Mouse (Mus musculus) inflammation-experienced regulatory T-cells, adult 6 months (primary cell): Measurements from ENCODE around the gene Pde1b. TPM values are rescaled to one million over a fixed set of nuclear protein-coding genes. Genes with fewer than 3 reads are reported as not detected.

ENCODE experiments used
- ATAC-seq: one replicate; pipeline ENCODE4 v1.8.0; 2017
- polyA plus RNA-seq, 3 experiments: library from polyadenylated mRNA; unstranded; fragments of 100-300 nt; shearing (Covaris generic); gene quantifications; one replicate each; pipeline ENCODE4 v1.2.1; 2017

Pde1b gene
- polyA plus RNA-seq, 3 experiments from 2014 or later, result 2.4 to 3.4 (median 3.0) TPM

DNA sequence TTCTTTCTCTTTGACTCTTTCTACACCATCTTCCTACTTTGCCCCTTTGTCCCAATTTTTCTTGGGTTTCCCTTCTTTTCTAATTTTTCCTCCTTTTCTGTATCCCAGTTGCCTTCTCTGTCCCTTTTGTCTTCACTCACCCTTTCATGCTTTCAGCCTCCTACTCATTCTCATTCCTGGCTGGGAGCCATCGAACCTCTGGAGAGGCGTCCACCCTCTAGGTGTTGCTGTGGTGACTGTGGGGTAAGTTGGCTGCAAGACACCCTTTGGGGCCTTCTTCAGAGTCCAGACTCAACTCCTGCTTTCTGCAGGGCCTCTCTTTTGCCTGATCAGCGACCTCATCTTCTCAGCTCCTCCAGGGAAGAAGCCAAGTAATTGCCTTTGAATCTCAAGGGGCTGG lies 6.5 kb downstream of the Pde1b start:
- ATAC-seq, result no peak

DNA sequence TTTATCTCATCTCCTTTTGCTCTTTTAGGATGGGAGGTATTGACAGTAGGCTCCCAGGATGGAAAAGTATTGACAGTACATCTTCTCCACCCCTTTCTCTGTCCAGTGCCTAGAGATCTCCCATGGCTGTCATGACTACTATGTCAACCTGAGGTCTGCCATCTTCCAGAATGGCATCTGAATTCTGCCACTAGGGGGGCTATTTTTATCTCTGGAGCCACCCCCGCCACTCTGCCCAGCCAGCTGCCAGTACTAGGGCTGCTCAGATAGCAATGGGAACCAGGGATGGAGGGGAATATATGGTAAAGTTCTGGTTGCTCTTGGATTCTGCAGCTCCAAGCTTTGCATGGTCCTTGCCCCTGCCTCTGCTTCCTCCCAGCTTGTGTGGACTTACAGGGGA lies 8.8 kb downstream of the Pde1b start:
- no peak for ATAC-seq

DNA sequence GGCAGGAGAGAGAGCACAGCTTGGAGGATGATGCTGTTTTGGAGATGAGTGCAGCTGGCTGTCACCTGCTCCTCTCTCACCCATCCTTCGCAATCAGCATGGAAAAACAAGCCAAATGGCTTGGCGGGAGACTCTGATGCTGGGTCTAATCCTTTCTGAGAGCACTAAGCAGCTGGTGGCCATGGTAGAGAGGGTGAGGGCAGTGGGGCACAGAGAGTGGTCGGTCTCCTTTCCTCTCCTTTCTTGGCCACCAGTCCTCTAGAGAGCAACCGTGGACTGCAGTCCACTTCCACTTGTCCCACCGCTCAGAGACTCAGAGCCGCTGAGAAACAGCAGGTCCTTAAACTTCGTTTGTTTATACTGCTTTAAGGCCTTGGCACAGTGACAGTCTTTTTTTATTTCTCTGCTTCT lies 10.8 kb downstream of the Pde1b start:
- ATAC-seq, result no peak

DNA sequence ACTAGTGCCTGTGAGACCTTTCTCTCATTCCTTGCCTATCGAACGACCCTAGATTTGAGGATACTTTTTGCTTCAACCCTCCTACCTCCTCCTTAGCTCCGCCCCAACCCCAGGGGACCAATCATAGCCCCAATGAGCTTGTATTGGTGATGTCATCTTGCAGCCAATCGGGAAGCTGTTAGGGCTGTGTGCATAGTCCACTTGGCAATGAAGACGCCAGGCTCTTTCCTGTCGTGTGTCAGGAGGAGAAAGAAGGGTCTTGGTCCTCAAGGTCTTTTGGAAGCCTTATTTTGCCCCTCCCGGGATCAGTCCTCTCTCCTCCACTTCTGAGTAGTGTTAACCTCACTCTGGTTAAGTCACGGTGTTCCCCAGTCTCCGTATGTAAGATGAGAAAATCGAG lies 11.3 kb downstream of the Pde1b start:
- ATAC-seq, result no peak

DNA sequence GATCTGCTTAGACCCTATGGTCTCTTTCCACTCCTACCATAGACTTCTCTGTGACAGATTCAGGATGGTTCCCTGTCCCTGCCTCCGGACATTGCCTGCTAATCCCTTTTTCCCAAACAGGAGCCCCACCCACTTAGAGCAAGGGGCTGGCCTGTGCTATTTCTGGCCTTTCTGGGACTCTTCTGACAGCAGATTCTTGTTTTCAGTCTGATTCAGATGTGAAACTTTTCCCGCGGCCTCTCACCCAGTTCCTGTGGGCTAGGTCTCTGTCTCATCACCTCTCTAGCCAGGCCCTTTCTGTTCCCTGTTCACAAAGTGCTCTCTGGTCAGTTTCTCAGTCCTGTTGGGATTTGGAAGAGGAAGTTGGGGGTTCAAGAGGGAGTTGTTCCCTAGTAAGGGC lies 12.1 kb downstream of the Pde1b start:
- ATAC-seq, result no peak

DNA sequence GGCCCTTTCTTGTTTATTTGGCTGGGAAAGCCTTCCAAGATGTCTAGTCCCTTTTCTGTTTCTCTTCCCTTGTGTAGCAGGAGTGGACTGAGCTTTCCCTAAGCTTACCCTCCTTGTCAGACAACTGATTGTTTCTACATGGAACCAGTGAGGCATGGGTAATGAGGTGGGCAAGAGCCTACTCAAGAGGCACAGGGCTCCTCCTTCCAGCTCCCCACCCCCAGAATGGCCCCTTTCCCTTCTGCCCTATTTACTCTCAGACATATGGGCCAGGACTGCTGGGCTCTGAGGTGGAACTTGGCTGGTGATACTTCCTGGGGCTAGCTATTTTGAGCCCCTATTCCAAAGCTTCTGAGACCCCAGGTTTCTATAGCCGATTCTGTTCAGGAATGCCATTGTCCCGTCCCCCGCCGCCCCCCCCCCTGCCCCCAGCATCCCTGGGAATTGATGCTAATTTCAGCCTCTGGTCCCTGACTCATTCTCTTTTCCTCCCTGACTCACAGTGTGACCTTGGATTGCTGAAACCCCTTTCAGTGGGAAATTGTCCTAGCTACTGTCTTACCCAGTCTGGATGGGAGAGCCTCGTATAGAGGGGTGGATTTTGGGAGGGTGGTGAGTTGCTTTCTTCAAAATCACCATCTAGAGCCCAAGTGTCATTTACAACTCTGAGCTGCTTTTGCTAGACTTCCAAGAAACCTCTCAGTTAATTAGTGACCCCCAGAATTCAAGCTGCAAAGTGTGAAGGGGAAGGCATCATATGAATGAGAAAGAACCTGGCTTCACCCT lies 16.0 kb downstream of the Pde1b start:
- ATAC-seq, result no peak

DNA sequence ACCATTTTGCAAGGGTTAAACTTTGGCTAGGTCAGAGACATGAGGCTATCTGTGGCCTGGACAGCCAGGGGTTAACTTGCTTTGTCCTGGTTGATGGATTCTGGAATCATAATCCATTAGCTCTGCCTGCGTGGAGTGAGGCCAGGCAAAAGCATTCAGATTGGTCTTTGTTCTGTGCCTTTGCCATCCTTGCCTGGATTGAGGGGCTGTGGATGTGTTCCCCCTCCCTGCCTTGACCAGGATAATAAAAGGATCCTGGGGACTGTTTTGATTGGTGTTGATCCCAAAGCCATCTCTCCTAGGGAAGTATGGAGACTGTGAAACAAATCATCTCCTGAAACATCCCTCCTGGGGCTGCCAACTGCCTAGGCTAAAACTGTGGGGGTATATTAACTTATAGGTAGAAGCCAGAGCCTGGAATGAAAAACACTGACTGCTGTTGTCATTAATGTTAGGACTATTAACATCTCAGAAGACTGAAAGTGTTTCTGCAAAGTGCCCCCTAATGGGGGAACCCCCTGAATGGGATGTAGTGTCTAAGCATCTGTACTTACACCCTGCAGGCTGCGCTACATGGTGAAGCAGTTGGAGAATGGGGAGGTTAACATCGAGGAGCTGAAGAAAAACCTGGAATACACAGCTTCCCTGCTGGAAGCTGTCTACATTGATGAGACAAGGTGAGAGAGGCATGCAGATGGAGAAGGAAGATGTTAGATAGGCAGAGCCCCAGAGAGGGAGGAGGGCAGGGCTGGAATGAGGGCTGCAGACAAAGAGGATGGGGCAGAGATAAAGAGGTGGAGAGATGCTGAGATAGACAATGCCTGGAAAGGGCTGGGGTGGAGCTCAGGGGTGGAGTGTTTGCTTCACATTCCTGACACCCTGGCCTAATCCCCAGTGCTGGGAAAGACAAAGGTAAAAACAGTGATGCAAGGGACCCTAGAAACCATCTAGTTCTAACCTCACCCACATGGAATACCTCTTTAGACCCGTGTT lies 16.8 kb downstream of the Pde1b start:
- no peak for ATAC-seq

DNA sequence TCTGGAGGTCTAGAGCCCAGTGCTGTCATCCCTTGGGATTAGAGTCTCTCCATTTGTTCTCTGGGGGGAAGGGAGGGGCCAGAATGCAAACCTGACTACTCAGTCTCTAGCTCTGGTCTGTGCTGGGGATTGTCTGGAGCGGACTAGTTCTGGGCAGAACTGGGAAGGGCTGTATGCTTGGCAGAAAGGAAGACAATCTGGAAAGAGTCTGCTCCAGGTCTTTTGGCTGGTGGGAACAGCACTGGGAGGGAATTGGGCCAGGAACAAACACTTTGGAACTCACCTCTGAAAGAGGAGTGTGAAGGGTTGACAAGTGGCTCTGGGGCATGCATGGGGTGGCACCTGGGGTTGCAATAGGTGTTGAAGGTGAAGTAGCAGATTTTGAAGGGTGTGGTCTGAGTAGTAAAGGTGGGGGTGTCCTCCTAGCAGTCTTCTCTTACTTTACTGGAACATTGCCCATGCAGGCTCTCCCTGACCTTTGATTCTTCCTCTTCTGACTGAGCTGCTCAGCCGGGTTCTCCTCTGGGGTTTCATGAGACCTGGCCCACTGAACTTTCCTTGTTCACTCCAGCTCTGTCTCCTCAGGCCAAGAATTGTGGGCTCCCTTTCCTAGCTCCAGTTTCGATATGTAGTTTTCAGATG lies 19.7 kb downstream of the Pde1b start:
- no peak for ATAC-seq

DNA sequence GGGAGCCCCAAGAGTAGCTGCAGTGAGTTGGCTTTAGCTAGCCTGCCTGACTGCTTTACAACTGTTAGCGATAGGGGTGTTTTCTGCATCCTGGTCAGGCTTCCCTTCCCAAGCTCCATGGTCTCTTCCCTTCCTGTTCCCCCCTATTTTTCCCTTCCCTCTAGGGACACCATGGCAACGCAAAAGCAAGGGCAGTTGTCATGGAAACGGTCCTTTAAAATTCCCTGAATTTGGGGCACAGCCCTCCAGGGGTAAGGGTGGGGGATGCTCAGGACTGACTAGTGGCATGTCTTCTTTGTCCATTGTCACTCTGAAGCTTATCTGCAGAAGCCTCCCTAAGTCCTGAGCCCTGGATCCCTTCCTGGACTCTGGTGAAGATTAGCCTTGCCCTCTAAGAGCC lies 20.3 kb downstream of the Pde1b start:
- no peak for ATAC-seq

DNA sequence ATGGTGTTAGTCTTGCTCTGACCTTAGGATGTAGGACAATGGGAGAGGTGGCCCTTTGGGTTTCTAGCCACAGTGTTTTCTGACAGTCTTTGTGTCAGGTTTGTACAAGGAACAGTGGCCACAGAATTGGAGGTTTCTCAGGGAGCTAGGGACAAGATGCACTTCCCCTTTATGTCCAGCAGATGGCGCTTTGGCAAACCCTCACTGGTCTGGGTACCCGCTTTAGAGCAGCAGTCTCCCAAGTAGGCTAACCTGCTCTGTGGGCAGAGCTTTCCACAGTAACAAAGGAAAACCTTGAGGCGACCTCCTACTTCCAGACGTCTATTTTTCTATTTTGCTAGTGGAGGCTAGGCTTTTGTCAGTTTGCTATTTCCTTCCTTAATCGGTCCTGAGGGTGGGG lies 27.5 kb downstream of the Pde1b start:
- no peak for ATAC-seq

DNA sequence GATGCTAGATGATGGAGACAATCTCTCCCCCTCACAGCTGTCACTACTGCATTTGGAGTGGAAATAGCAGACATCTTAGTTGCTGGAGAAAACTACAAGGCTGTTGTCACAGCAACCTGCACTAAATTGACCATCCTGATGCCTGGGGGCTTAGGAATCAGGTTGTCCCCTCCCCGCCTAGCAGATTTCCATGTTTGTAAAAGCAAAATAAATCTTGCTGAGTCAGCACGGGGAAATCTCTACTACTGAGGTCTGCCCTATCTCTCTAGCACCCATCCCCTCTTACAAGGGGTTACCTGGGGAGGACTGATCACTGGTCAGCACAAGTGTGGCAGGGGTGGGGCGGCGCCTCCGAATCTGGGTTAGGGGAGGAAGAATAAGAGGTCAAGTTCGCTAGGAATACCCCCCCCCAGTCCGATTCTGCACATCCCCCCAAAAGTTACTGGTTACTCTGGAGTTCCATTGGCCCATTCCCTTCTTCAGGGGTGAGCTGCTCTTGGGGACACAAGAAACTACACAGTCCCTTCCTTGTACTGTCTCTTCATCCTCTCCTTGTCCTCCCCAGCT lies 31.3 kb downstream of the Pde1b start:
- ATAC-seq, result no peak

DNA sequence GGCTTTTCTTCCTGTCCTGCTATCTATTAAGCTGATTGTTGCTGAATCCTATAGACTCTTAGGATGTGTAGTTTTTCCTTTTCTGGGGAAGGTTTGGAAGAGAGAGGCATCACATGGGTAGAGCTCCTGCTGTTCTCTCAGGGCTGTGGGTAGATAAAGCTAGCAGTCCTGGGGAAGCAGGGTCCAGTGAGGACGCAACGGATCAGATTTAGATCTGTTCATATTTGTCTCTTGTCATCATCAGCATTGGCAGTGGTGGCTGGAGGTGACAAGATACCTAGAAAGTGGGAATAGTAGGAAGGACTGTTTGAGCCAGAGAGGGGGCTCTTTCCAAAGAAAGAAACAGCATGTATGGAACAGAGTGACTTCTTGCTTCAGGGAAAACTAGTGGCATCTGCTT lies 32.2 kb downstream of the Pde1b start:
- ATAC-seq, result no peak

DNA sequence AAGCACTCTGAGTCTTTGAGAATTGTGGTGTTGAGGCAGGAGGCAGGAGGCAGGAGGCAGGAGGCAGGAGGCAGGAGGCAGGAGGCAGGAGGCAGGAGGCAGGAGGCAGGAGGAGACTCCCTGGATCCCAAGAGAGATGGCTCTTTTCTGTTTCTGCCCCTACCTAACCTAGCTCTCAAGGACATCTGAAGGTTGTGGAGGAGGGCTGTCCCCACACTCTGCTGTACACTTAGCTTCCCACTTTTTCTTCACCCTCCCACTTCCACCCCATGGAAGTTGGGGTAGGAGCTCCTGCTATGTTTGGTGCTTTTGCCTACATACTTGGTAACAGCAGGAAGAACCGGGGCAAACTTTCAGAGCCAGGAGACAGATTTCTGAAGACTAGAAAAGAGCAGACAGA lies 33.0 kb downstream of the Pde1b start:
- no peak for ATAC-seq

DNA sequence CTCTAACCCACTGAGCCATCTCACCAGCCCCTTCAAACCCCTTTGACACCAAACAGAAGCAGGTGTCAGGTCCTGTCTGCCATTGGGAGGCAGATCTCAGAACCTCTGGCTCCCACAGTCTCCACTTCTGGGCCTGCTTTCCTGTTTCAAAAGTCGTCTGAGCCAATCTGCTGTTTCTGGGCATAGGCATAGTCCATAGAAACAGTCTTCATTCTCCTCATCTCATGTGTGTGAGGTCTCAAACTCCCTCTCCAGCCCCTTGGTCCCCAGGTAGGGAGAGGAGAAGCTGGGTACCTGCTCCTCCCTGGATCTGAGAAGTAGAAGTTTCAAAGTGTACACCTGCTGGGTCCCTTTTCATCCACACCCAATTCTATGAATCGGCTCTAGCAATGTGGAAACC lies 33.6 kb downstream of the Pde1b start:
- ATAC-seq, result no peak

DNA sequence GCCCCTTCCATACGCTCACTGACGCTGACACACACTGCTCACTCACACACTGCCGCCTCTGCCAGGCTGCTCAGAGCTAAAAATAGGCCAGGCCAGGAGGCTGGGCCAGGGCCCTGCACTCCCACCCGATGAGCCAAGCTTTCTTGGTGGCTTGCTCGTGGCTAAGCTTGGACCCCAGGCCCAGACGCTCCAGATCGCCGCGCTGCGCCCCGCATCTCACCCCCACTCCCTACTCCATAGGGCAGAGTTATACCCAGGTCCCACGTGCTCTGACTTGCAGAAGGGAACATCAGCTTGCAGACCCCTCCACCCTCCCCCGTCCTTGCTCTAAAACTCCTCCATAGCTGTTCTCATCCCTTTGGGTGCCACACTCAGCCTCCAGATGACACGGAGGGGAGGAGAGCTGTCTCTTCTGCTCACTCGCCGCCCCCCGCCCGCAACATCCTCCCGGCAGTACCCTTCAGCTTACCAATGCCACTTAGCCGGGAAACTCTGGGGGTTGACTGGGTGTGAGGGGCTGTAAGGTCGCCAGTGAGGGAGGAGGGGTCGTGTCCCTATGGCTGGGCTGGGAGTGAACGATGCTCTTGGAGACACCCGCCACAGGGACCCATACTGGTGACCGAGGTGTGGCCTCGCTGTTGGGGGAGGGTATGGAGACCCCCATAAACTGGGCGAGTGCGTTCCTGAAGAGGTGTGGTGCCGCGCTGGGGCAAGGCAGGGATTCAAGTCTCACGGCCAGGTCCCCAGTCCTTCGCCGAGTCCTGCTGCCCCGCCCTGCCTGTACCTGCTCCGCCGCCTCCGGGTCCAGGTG lies 34.4 kb downstream of the Pde1b start:
- ATAC-seq, result no peak

DNA sequence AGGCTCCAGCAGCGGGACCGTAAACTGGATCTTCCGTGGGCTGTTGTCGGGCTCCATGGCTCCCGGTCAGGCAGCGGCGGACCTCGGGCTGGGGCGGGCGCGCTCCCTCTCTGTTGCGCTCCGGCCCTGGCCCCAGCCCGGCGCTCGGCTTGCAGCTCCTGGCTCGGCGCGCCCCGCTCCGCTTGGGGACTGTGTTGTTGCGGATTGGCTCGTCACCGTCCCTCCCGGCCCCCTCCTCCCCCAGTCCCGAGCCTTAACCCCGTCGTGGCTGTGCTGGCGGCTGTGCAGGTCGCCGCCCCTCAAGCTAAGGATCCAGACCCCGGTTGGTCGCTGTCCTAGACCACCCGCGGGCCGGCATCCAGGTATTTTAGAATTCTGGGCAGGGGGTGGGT lies 35.0 kb downstream of the Pde1b start, which contains the start of gene Ppp1r1a:
TSS of gene Ppp1r1a (minus strand) at position 182 of the 392 bp plus-strand sequence.
- no peak for ATAC-seq

DNA sequence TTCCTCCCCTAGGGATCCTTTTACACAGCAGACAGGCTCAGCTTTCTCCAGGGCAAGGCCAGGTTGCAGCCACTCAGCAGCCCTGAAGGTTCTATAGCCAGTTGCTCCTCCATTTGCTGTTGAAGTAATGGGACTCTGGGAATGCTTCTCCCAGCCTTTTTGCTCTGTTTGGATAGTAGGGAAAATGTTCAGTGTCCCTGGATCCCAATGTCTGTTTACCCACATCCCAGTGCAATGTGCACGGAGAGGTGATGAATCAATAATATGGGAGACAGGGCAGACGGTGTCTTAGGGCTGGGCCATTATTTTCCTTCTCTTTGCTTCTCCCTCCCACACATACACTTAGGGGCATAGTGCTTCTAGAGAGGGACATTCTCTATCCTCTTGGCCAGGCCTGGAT lies 36.4 kb downstream of the Pde1b start:
- no peak for ATAC-seq

DNA sequence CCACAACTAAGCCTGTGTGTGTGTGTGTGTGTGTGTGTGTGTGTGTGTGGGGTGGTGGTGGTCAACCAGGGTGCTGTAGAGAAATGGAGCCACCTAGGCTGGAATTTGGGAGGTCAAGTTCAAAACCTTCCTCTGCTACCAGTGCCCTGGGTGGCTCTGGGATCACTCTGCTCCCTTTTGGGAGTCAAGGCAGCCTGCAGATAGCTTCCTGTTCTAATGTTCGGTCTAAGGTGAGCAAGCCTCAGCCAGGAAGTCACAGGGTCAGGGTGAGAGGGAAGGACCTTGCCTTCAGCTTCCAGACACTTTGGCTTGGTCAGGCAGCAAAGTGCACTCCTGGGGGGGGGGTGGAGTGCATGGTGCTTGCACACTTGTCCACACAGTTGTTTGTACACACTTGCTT lies 37.8 kb downstream of the Pde1b start:
- ATAC-seq, result no peak

DNA sequence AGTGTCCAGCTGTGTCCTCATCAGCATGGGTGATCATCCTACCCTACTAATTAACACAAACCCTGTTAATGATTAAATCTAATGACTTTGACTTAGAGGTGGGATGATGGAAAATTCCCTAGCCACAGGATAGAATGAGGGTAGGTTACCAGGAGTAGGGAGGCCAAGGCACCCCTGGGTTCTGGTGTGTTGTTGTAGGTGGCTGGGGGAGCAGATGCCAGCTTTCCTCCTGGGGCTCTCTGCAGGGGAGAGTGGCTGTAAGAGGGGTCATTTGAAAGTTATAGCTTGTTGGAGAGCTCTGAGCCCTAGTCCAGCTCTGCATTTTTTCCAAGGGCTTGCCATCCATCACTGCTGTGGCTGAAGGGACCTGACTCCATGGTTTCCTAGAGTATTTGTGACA lies 39.7 kb downstream of the Pde1b start:
- no peak for ATAC-seq

DNA sequence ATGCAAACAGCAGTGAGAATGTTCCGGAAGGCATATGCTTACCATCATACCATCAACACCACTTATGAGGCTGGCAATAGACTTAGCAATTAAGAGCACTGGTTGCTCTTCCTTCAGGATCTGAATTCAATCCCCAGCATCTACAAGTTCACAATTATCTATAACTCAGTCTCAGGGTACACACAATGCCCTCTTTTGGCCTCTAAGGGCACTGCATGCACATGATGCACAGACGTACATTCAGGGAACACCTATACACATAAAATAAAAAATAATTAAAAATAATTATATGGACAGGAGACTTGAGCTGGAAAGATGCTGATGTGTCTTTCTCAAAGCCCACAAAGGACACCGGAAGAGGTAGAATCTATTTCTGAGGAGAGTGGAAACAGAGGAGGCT lies 45.1 kb downstream of the Pde1b start:
- ATAC-seq, result no peak

DNA sequence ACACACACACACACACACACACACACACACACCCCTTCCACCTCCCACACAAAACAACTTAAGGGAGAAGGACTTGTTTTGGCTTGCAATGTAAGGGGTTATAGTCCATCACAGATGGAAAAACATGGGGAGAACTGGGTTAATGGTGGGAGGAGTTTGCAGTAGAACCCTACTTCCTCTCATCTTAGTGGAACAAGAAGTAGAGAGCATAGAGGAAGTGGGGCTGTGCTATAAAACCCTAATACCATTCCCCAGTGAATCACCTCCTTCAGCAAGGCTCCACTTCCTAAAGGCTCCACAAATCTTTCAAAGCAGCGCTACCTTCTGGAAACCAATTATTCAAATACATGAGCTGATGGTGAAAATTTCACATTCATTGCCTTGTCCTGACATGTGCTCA lies 46.6 kb downstream of the Pde1b start:
- no peak for ATAC-seq

DNA sequence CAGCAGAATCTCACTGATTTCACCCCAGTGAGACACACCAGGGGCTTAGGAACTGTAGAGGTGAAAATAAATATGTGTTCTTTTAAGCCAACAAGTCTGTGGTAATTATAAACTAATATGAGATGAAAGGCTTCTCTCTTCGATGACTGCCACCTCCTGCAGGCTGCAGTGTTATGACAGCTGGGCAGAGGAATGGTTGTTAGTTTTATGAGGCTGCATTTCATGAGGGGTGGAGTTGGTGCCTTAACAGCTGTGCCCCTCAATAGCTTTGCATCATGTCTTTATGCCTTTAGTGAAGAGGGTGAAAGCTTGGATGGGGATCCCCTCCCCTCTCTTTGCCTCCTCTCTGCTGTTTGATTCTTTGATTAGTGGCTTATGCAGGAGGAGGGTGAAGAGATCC lies 48.2 kb downstream of the Pde1b start:
- ATAC-seq, result no peak
